Mouse (Mus musculus) C2C12 (cell line): Measurements from ENCODE around the gene Brd4.

Source experiments
- CTCF ChIP-seq: IDR thresholded peaks from one replicate; pipeline ENCODE4 v1.5.1; 2011; ENCODE audit not compliant: control insufficient read depth, insufficient read depth, insufficient read length
- USF1 ChIP-seq: IDR thresholded peaks from one replicate; pipeline ENCODE4 v1.6.1; 2011; ENCODE audit warnings: low read depth, mild to moderate bottlenecking, control low read depth, moderate library complexity

DNA sequence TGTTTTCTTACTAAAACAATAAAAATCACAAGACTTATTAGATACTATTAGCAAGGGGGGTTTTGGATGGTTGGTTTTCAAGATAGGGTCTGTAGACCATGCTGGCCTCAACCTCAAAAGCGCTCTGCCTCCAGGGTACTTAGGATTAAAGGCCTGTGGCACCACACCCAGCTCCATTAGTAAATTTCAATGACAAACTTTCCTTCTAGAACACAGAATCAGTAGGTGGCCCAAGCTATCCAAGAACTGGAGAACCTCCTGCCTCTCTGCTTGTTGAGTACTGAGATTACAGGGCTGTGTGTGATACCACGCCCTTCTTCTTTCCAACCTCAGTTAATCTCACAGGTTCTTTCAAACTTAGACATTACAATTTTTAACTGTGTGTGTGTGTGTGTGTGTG lies 3.4 kb downstream of the Brd4 start:
- no peak for TF ChIP-seq CTCF
- no peak for TF ChIP-seq USF1
